Mouse (Mus musculus) liver, adult 2 months (tissue): Measurements from ENCODE around the gene 4931406C07Rik.

Experiments used
- CTCF ChIP-seq: fragments of 200-500 bp; IDR thresholded peaks from 2 replicates; pipeline ENCODE4 v1.5.1; 2011; ENCODE audit warnings: low read depth, low read length, control low read depth
- POLR2A ChIP-seq: fragments of 200-500 bp; IDR thresholded peaks from 2 replicates; pipeline ENCODE4 v1.6.1; 2011; ENCODE audit warnings: low read length, control low read depth; ENCODE audit not compliant: insufficient read depth; ENCODE audit errors: extremely low read depth

- TF ChIP-seq POLR2A = no peak
- TF ChIP-seq CTCF = no peak
These were observed 7.8 kb downstream of the 4931406C07Rik start for GRCm38 (mm10) chr9:15298451-15298850.
